Mouse (Mus musculus): ENCODE measurements around the gene Erf.
"Not testable (repeated sequence)": the region's sequence is repeated elsewhere in the genome, so short reads cannot be mapped to it uniquely, and the experiment has no call there.

Gene Erf

GRCm38 (mm10) chr7:25267301-25267750, 16.8 kb upstream of the Erf start, which contains the start of gene Cic:
Gene Cic, plus strand, starts transcription at chr7:25267704.
- DNase-seq (ENCODE audit: low spot score), result peak; percentile 100

GRCm38 (mm10) chr7:25266180-25266962, 15.8 kb upstream of the Erf start:
- no peak for DNase-seq (ENCODE audit: low spot score)

GRCm38 (mm10) chr7:25265743-25266142, 15.2 kb upstream of the Erf start:
- DNase-seq (ENCODE audit: low spot score), result not testable (repeated sequence)

- no peak for DNase-seq (ENCODE audit: low spot score)
These were observed 13.7 kb upstream of the Erf start for GRCm38 (mm10) chr7:25263968-25264870.

- no peak for DNase-seq (ENCODE audit: low spot score)
These were observed 11.3 kb upstream of the Erf start for GRCm38 (mm10) chr7:25261896-25262295.

- DNase-seq (ENCODE audit: low spot score), result no peak
These were observed 1.3 kb upstream of the Erf start for GRCm38 (mm10) chr7:25251822-25252221.

GRCm38 (mm10) chr7:25251071-25251791, 670 bp upstream of the Erf start:
- peak; percentile 83 for DNase-seq (ENCODE audit: low spot score)

GRCm38 (mm10) chr7:25249314-25250140, 1.0 kb downstream of the Erf start:
- DNase-seq (ENCODE audit: low spot score), result peak; percentile 86

- no peak for DNase-seq (ENCODE audit: low spot score)
These were observed 1.7 kb downstream of the Erf start for GRCm38 (mm10) chr7:25248846-25249313.

- peak; percentile 59 for DNase-seq (ENCODE audit: low spot score)
These were observed 2.4 kb downstream of the Erf start for GRCm38 (mm10) chr7:25248018-25248647.

- DNase-seq (ENCODE audit: low spot score), result no peak
These were observed 3.1 kb downstream of the Erf start for GRCm38 (mm10) chr7:25247498-25247897.

- no peak for DNase-seq (ENCODE audit: low spot score)
These were observed 3.8 kb downstream of the Erf start for GRCm38 (mm10) chr7:25246759-25247137.

- no peak for DNase-seq (ENCODE audit: low spot score)
These were observed 4.3 kb downstream of the Erf start for GRCm38 (mm10) chr7:25246079-25246758.

- no peak for DNase-seq (ENCODE audit: low spot score)
These were observed 5.8 kb downstream of the Erf start for GRCm38 (mm10) chr7:25244562-25245369.

- no peak for DNase-seq (ENCODE audit: low spot score)
These were observed 7.2 kb downstream of the Erf start for GRCm38 (mm10) chr7:25243361-25243760.

- peak; percentile 61 for DNase-seq (ENCODE audit: low spot score)
These were observed 9.5 kb downstream of the Erf start for GRCm38 (mm10) chr7:25241062-25241461.

- no peak for DNase-seq (ENCODE audit: low spot score)
These were observed 9.9 kb downstream of the Erf start for GRCm38 (mm10) chr7:25240631-25241030.

GRCm38 (mm10) chr7:25238829-25239623, 11.5 kb downstream of the Erf start:
- DNase-seq (ENCODE audit: low spot score), result peak; percentile 92

Measured in embryo, embryonic 10.5 days (tissue).